Mouse (Mus musculus) embryonic facial prominence, embryonic 12.5 days (tissue): ENCODE measurements around the gene Erc1. TPM values are rescaled to one million over a fixed set of nuclear protein-coding genes. Genes with fewer than 3 reads are reported as not detected.

Experiments
- ATAC-seq: fragments of 200-750 bp; cut with Nextera tagmentation; 2 replicates; pipeline ENCODE4 v1.8.0; 2017; ENCODE audit not compliant: insufficient number of reproducible peaks, insufficient read depth, low FRiP score, low TSS enrichment
- H3K27ac ChIP-seq: fragments of 300-500 bp; sonication (generic); 2 replicates; pipeline ENCODE4 v1.5.1; 2016; ENCODE audit warnings: mild to moderate bottlenecking
- H3K27me3 ChIP-seq: fragments of 300-500 bp; sonication (generic); 2 replicates; pipeline ENCODE4 v1.6.1; 2016; ENCODE audit warnings: mild to moderate bottlenecking, moderate library complexity
- H3K36me3 ChIP-seq: fragments of 300-500 bp; sonication (generic); 2 replicates; pipeline ENCODE4 v1.6.1; 2016; ENCODE audit warnings: mild to moderate bottlenecking
- H3K4me1 ChIP-seq: fragments of 300-500 bp; sonication (generic); 2 replicates; pipeline ENCODE4 v1.6.1; 2016
- H3K4me2 ChIP-seq: fragments of 300-500 bp; sonication (generic); replicated peaks from 2 replicates; pipeline ENCODE4 v1.6.1; 2016; ENCODE audit warnings: mild to moderate bottlenecking, moderate library complexity
- H3K4me3 ChIP-seq: fragments of 300-500 bp; sonication (generic); 2 replicates; pipeline ENCODE4 v1.5.1; 2016; ENCODE audit warnings: mild to moderate bottlenecking
- H3K9ac ChIP-seq: fragments of 300-500 bp; sonication (generic); 2 replicates; pipeline ENCODE4 v1.6.1; 2016; ENCODE audit warnings: mild to moderate bottlenecking, moderate library complexity
- H3K9me3 ChIP-seq: fragments of 300-500 bp; sonication (generic); 2 replicates; pipeline ENCODE4 v1.6.1; 2016; ENCODE audit warnings: mild to moderate bottlenecking, moderate library complexity
- WGBS: fragments of 180-500 bp; shearing (Covaris S2); methylation state at CpG from one replicate; pipeline ENCODE4 v1.1.7; 2016; 5-methylcytosine and 5-hydroxymethylcytosine counted together
- polyA plus RNA-seq: library from polyadenylated mRNA; unstranded; fragments of >200 nt; fragmentation: Nextera tagmentation; extraction: Ambion mirVana; gene quantifications from 2 replicates; pipeline ENCODE4 v1.2.1, GENCODE M21; 2016

Erc1 gene
- polyA plus RNA-seq, 1 experiment from 2014 or later = 32.1 TPM

GRCm38 (mm10) chr6:119741861-119742260 is 106.1 kb downstream of the Erc1 start:
- no peak overlapping the region for H3K4me2 ChIP-seq
- no peak for ATAC-seq
- no peaks in the 10 kb centered on the region for H3K27me3 ChIP-seq
- H3K27ac ChIP-seq = no peak overlapping the region
- H3K36me3 ChIP-seq = peaks cover 6% of the 10 kb centered on the region
- H3K4me3 ChIP-seq = no peak overlapping the region
- H3K9me3 ChIP-seq = no peaks in the 10 kb centered on the region
- 83% methylated on average over 2 of the region's 2 CpGs for WGBS
- H3K4me1 ChIP-seq = no peaks in the 10 kb centered on the region
- H3K9ac ChIP-seq = no peak overlapping the region

- H3K4me2 ChIP-seq = no peak overlapping the region
- no peaks in the 10 kb centered on the region for H3K9me3 ChIP-seq
- peaks cover 6% of the 10 kb centered on the region for H3K36me3 ChIP-seq
- WGBS = 92% methylated on average over 3 of the region's 3 CpGs
- H3K27ac ChIP-seq = no peak overlapping the region
- no peak overlapping the region for H3K9ac ChIP-seq
- no peaks in the 10 kb centered on the region for H3K4me1 ChIP-seq
- H3K27me3 ChIP-seq = no peaks in the 10 kb centered on the region
- H3K4me3 ChIP-seq = no peak overlapping the region
- ATAC-seq = no peak
Observed at GRCm38 (mm10) chr6:119740541-119740940, 107.4 kb downstream of the Erc1 start.

- no peak overlapping the region for H3K4me2 ChIP-seq
- no peaks in the 10 kb centered on the region for H3K27me3 ChIP-seq
- H3K4me1 ChIP-seq = no peaks in the 10 kb centered on the region
- no peak overlapping the region for H3K4me3 ChIP-seq
- 93% methylated on average over 4 of the region's 4 CpGs for WGBS
- peaks cover 6% of the 10 kb centered on the region for H3K36me3 ChIP-seq
- H3K9ac ChIP-seq = no peak overlapping the region
- ATAC-seq = no peak
- no peaks in the 10 kb centered on the region for H3K9me3 ChIP-seq
- H3K27ac ChIP-seq = no peak overlapping the region
Observed at GRCm38 (mm10) chr6:119738638-119739375, 109.2 kb downstream of the Erc1 start.

- WGBS = 96% methylated on average over 4 of the region's 4 CpGs
Observed at GRCm38 (mm10) chr6:119737716-119738115, 110.3 kb downstream of the Erc1 start.

GRCm38 (mm10) chr6:119735937-119736336 is 112.0 kb downstream of the Erc1 start:
- WGBS = 92% methylated on average over 2 of the region's 2 CpGs
- H3K36me3 ChIP-seq = no peaks in the 10 kb centered on the region
- no peak overlapping the region for H3K27ac ChIP-seq
- no peak overlapping the region for H3K4me2 ChIP-seq
- no peaks in the 10 kb centered on the region for H3K27me3 ChIP-seq
- ATAC-seq = no peak
- H3K4me3 ChIP-seq = no peak overlapping the region
- H3K9ac ChIP-seq = no peak overlapping the region
- no peaks in the 10 kb centered on the region for H3K4me1 ChIP-seq
- no peaks in the 10 kb centered on the region for H3K9me3 ChIP-seq

More at GRCm38 (mm10) chr6:119737716-119738115, 110.3 kb downstream of the Erc1 start:
- no peaks in the 10 kb centered on the region for H3K27me3 ChIP-seq
- no peak overlapping the region for H3K4me3 ChIP-seq
- H3K9me3 ChIP-seq = no peaks in the 10 kb centered on the region
- no peak for ATAC-seq
- H3K36me3 ChIP-seq = peaks cover 1% of the 10 kb centered on the region
- H3K27ac ChIP-seq = no peak overlapping the region
- H3K4me2 ChIP-seq = no peak overlapping the region
- no peak overlapping the region for H3K9ac ChIP-seq
- no peaks in the 10 kb centered on the region for H3K4me1 ChIP-seq

GRCm38 (mm10) chr6:119731155-119731554 is 116.8 kb downstream of the Erc1 start:
- no peak for ATAC-seq

GRCm38 (mm10) chr6:119715234-119715633 is 132.7 kb downstream of the Erc1 start:
- no peaks in the 10 kb centered on the region for H3K4me1 ChIP-seq
- ATAC-seq = no peak
- no peaks in the 10 kb centered on the region for H3K9me3 ChIP-seq
- whole genome bisulfite sequencing = 90% methylated on average over 2 of the region's 2 CpGs
- no peaks in the 10 kb centered on the region for H3K36me3 ChIP-seq
- H3K4me2 ChIP-seq = no peak overlapping the region
- H3K27me3 ChIP-seq = no peaks in the 10 kb centered on the region
- H3K27ac ChIP-seq = no peak overlapping the region
- no peak overlapping the region for H3K9ac ChIP-seq
- no peak overlapping the region for H3K4me3 ChIP-seq

More at GRCm38 (mm10) chr6:119731155-119731554, 116.8 kb downstream of the Erc1 start:
- H3K27me3 ChIP-seq = no peaks in the 10 kb centered on the region
- WGBS = 94% methylated on average over 2 of the region's 2 CpGs
- H3K4me2 ChIP-seq = no peak overlapping the region
- H3K36me3 ChIP-seq = peaks cover 4% of the 10 kb centered on the region
- no peaks in the 10 kb centered on the region for H3K9me3 ChIP-seq
- no peak overlapping the region for H3K27ac ChIP-seq
- no peak overlapping the region for H3K9ac ChIP-seq
- no peaks in the 10 kb centered on the region for H3K4me1 ChIP-seq
- H3K4me3 ChIP-seq = no peak overlapping the region

- Histone ChIP-seq H3K9ac (no peak overlapping the region), H3K4me2 (no peak overlapping the region), H3K9me3 (no peaks in the 10 kb centered on the region), H3K4me1 (no peaks in the 10 kb centered on the region), H3K4me3 (no peak overlapping the region), H3K36me3 (no peaks in the 10 kb centered on the region), H3K27me3 (no peaks in the 10 kb centered on the region), H3K27ac (no peak overlapping the region)
- no peak for ATAC-seq
- WGBS = 83% methylated on average over 2 of the region's 2 CpGs
Observed at GRCm38 (mm10) chr6:119713961-119714360, 134.0 kb downstream of the Erc1 start.

GRCm38 (mm10) chr6:119712486-119712885 is 135.5 kb downstream of the Erc1 start:
- WGBS = 82% methylated on average over 1 of the region's 1 CpGs

GRCm38 (mm10) chr6:119711649-119712305 is 136.2 kb downstream of the Erc1 start:
- H3K4me3 ChIP-seq = no peak overlapping the region
- H3K4me2 ChIP-seq = no peak overlapping the region
- no peaks in the 10 kb centered on the region for H3K27me3 ChIP-seq
- no peaks in the 10 kb centered on the region for H3K4me1 ChIP-seq
- 79% methylated on average over 8 of the region's 8 CpGs for WGBS
- ATAC-seq = no peak
- no peaks in the 10 kb centered on the region for H3K9me3 ChIP-seq
- no peak overlapping the region for H3K9ac ChIP-seq
- H3K36me3 ChIP-seq = no peaks in the 10 kb centered on the region
- no peak overlapping the region for H3K27ac ChIP-seq

More at GRCm38 (mm10) chr6:119712486-119712885, 135.5 kb downstream of the Erc1 start:
- no peak for ATAC-seq
- no peak overlapping the region for H3K4me3 ChIP-seq
- H3K9ac ChIP-seq = no peak overlapping the region
- H3K9me3 ChIP-seq = no peaks in the 10 kb centered on the region
- no peak overlapping the region for H3K27ac ChIP-seq
- H3K27me3 ChIP-seq = no peaks in the 10 kb centered on the region
- H3K4me2 ChIP-seq = no peak overlapping the region
- H3K4me1 ChIP-seq = no peaks in the 10 kb centered on the region
- no peaks in the 10 kb centered on the region for H3K36me3 ChIP-seq

- Histone ChIP-seq H3K36me3 (no peaks in the 10 kb centered on the region), H3K9me3 (no peaks in the 10 kb centered on the region), H3K4me2 (no peak overlapping the region), H3K4me1 (no peaks in the 10 kb centered on the region), H3K4me3 (no peak overlapping the region), H3K27me3 (no peaks in the 10 kb centered on the region), H3K27ac (no peak overlapping the region), H3K9ac (no peak overlapping the region)
- no peak for ATAC-seq
Observed at GRCm38 (mm10) chr6:119709552-119709951, 138.4 kb downstream of the Erc1 start.

- no peaks in the 10 kb centered on the region for H3K4me1 ChIP-seq
- no peak overlapping the region for H3K4me3 ChIP-seq
- no peak for ATAC-seq
- no peaks in the 10 kb centered on the region for H3K27me3 ChIP-seq
- H3K27ac ChIP-seq = no peak overlapping the region
- H3K36me3 ChIP-seq = no peaks in the 10 kb centered on the region
- H3K9me3 ChIP-seq = no peaks in the 10 kb centered on the region
- no peak overlapping the region for H3K4me2 ChIP-seq
- no peak overlapping the region for H3K9ac ChIP-seq
- WGBS = 82% methylated on average over 5 of the region's 5 CpGs
Observed at GRCm38 (mm10) chr6:119707911-119708310, 140.1 kb downstream of the Erc1 start.
